Mouse (Mus musculus): ENCODE measurements around the gene Fopnl. TPM values are rescaled to one million over a fixed set of nuclear protein-coding genes. Genes with fewer than 3 reads are reported as not detected.

Gene Fopnl
- polyA plus RNA-seq, 1 experiment from 2014 or later: 150 TPM

DNA sequence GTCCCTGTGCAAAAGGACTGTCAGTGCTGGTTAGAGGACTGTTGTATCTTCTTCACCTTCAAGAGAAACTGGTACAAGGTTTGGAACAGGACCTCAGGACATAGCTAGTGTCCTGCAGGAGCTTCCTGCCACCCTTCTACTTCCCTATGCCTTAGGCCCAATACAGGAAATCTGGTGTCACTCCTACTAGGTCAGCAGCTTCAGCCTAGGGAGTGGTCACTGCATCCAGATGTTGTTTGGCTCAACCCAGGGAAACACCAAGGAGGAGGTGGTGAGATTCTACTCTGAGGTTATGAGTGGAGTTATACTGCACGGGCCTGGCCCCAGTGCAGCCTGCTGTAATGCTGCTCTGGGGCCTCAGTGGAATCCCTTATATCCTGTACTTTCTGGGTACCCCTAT, 41.3 kb upstream of the Fopnl start:
- Histone ChIP-seq H3K27ac (replicated peaks; ENCODE audit: low read depth, low read length) (no peak overlapping the region), H3K4me2 (ENCODE audit: low read depth, severe bottlenecking) (no peak overlapping the region), H3K4me3 (ENCODE audit: low read depth, low read length) (no peak overlapping the region), H3K9ac (ENCODE audit: low read length) (no peak overlapping the region), H3K9me3 (ENCODE audit: control insufficient read depth, low read length) (no peaks in the 10 kb centered on the region), H3K36me3 (ENCODE audit: control insufficient read depth, insufficient read depth, low read length) (no peaks in the 10 kb centered on the region), H3K27me3 (ENCODE audit: control insufficient read depth, insufficient read depth, low read length) (no peaks in the 10 kb centered on the region), H3K4me1 (ENCODE audit: control insufficient read depth, insufficient read depth, low read length) (no peaks in the 10 kb centered on the region)
- DNase-seq (ENCODE audit: low spot score) (no peak), ATAC-seq (ENCODE audit: insufficient number of reproducible peaks, low FRiP score, low TSS enrichment, low read depth) (no peak)
- 79% methylated on average over 1 of the region's 1 CpGs for WGBS

DNA sequence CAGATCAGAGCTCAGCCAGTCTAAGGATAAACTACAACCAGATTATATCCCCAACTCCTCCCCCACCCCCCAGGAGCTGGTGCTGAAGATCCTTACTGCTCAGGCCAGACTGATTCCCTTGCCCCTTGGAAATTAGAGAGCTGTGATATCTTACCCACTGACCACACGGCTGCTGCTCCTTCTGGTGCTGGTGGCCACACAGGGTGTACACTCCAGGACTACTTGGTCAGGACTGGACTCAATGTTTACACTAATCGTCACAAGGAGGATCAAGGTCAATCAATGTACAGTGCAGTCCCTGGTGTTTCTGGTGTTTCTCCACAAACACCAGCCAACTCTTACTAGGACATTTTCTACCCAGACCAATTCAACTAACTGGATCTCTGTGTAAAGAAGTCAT, 40.7 kb upstream of the Fopnl start:
- H3K36me3 ChIP-seq (ENCODE audit: control insufficient read depth, insufficient read depth, low read length): no peaks in the 10 kb centered on the region
- no peaks in the 10 kb centered on the region for H3K4me1 ChIP-seq (ENCODE audit: control insufficient read depth, insufficient read depth, low read length)
- no peak for ATAC-seq (ENCODE audit: insufficient number of reproducible peaks, low FRiP score, low TSS enrichment, low read depth)
- H3K9ac ChIP-seq (ENCODE audit: low read length): no peak overlapping the region
- H3K9me3 ChIP-seq (ENCODE audit: control insufficient read depth, low read length): no peaks in the 10 kb centered on the region
- DNase-seq (ENCODE audit: low spot score): no peak
- H3K4me2 ChIP-seq (ENCODE audit: low read depth, severe bottlenecking): no peak overlapping the region
- no peak overlapping the region for H3K4me3 ChIP-seq (ENCODE audit: low read depth, low read length)
- H3K27me3 ChIP-seq (ENCODE audit: control insufficient read depth, insufficient read depth, low read length): no peaks in the 10 kb centered on the region
- H3K27ac ChIP-seq (replicated peaks; ENCODE audit: low read depth, low read length): no peak overlapping the region
- WGBS: 77% methylated on average over 2 of the region's 2 CpGs

DNA sequence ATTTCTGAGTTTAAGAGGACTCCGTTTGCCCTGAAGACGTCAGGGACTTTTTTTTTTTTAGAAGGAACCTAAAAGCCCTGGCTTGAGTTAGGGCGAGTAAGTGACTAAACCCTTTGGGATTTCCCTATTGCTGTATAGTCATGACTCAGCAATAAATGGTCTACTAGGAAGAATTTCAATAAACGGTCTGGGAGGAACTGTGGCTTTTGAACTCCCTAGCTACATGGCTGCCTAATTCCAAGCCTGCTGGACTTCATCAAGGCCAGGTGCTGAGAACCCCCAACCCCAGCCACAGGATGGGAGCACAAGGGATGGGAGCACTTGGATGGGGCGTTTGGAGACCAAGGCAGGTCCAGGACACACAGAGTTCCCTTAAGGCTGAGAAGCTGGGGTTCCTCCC, 35.5 kb upstream of the Fopnl start:
- WGBS: 68% methylated on average over 5 of the region's 5 CpGs
- no peak for ATAC-seq (ENCODE audit: insufficient number of reproducible peaks, low FRiP score, low TSS enrichment, low read depth)
- no peaks in the 10 kb centered on the region for H3K27me3 ChIP-seq (ENCODE audit: control insufficient read depth, insufficient read depth, low read length)
- H3K4me2 ChIP-seq (ENCODE audit: low read depth, severe bottlenecking): no peak overlapping the region
- no peaks in the 10 kb centered on the region for H3K36me3 ChIP-seq (ENCODE audit: control insufficient read depth, insufficient read depth, low read length)
- H3K9me3 ChIP-seq (ENCODE audit: control insufficient read depth, low read length): no peaks in the 10 kb centered on the region
- no peak overlapping the region for H3K9ac ChIP-seq (ENCODE audit: low read length)
- no peaks in the 10 kb centered on the region for H3K4me1 ChIP-seq (ENCODE audit: control insufficient read depth, insufficient read depth, low read length)
- DNase-seq (ENCODE audit: low spot score): no peak
- H3K4me3 ChIP-seq (ENCODE audit: low read depth, low read length): no peak overlapping the region
- H3K27ac ChIP-seq (replicated peaks; ENCODE audit: low read depth, low read length): no peak overlapping the region

DNA sequence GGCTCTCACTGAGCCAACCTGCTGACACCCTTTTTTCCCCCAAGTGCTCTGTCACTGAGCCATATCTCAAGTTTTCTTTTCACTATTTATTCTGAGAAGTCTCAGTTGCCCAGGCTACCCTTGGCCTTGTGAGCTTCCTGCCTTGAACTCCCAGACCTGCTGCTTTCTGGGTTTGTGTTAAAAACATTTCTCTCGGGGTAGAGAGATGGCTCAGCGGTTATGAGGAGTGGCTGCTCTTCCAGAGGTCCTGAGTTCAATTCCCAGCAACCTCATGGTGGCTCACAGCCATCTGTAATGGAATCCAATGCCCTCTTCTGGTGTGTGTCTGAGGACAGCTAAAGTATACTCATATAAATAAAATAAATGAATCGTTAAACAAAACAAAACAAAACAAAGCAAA, 35.0 kb upstream of the Fopnl start:
- Histone ChIP-seq H3K4me1 (ENCODE audit: control insufficient read depth, insufficient read depth, low read length) (no peaks in the 10 kb centered on the region), H3K9ac (ENCODE audit: low read length) (no peak overlapping the region), H3K9me3 (ENCODE audit: control insufficient read depth, low read length) (no peaks in the 10 kb centered on the region), H3K36me3 (ENCODE audit: control insufficient read depth, insufficient read depth, low read length) (no peaks in the 10 kb centered on the region), H3K27me3 (ENCODE audit: control insufficient read depth, insufficient read depth, low read length) (no peaks in the 10 kb centered on the region), H3K4me2 (ENCODE audit: low read depth, severe bottlenecking) (no peak overlapping the region), H3K27ac (replicated peaks; ENCODE audit: low read depth, low read length) (no peak overlapping the region), H3K4me3 (ENCODE audit: low read depth, low read length) (no peak overlapping the region)
- ATAC-seq (ENCODE audit: insufficient number of reproducible peaks, low FRiP score, low TSS enrichment, low read depth) (no peak), DNase-seq (ENCODE audit: low spot score) (no peak)
- 88% methylated on average over 3 of the region's 3 CpGs for WGBS

DNA sequence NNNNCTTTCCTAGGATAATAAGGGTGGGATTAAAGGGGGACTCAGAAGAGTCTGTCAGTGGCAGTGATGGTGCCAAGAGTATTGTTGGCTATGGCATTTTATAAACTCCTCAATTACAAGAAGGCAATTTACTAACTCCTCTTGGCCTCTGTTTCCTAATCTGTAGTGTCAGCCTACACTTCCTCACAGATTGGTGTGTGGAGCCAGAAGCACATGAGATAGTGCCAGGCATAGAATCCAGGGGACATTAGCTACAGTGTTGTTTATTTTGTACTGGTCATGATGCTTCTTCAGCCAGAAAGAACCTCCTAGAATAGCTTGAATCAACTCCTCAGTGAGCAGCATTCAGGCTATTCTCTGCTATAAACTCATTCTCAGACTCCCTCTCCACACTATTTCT, 34.4 kb upstream of the Fopnl start:
- Histone ChIP-seq H3K27me3 (ENCODE audit: control insufficient read depth, insufficient read depth, low read length) (no peaks in the 10 kb centered on the region), H3K9me3 (ENCODE audit: control insufficient read depth, low read length) (no peaks in the 10 kb centered on the region), H3K36me3 (ENCODE audit: control insufficient read depth, insufficient read depth, low read length) (no peaks in the 10 kb centered on the region), H3K27ac (replicated peaks; ENCODE audit: low read depth, low read length) (no peak overlapping the region), H3K4me2 (ENCODE audit: low read depth, severe bottlenecking) (no peak overlapping the region), H3K4me1 (ENCODE audit: control insufficient read depth, insufficient read depth, low read length) (no peaks in the 10 kb centered on the region), H3K9ac (ENCODE audit: low read length) (no peak overlapping the region), H3K4me3 (ENCODE audit: low read depth, low read length) (no peak overlapping the region)
- no peak for DNase-seq (ENCODE audit: low spot score)
- no peak for ATAC-seq (ENCODE audit: insufficient number of reproducible peaks, low FRiP score, low TSS enrichment, low read depth)

DNA sequence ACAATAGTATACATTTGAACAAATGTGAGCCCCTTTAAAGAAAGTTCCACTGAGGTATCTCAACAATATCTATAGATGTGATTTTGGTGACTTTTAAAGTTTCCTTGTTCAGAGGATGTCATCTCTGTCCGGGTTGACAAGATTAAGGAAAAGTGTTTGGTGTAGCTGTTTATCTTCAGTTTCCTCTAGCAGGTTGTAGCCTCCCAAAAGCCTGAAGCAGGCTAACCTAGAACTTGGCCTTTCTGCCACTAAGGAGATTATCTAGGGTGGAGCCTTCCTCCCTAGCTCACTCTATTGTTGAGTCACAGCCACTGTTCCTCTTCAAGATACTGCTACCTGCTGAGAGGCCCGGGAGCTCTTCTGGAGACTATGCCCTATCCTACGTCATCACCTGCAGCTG, 27.8 kb upstream of the Fopnl start:
- WGBS: 73% methylated on average over 3 of the region's 3 CpGs
- Histone ChIP-seq H3K27ac (replicated peaks; ENCODE audit: low read depth, low read length) (no peak overlapping the region), H3K4me2 (ENCODE audit: low read depth, severe bottlenecking) (no peak overlapping the region), H3K9me3 (ENCODE audit: control insufficient read depth, low read length) (no peaks in the 10 kb centered on the region), H3K4me3 (ENCODE audit: low read depth, low read length) (no peak overlapping the region), H3K4me1 (ENCODE audit: control insufficient read depth, insufficient read depth, low read length) (no peaks in the 10 kb centered on the region), H3K9ac (ENCODE audit: low read length) (no peak overlapping the region), H3K27me3 (ENCODE audit: control insufficient read depth, insufficient read depth, low read length) (no peaks in the 10 kb centered on the region), H3K36me3 (ENCODE audit: control insufficient read depth, insufficient read depth, low read length) (no peaks in the 10 kb centered on the region)
- DNase-seq (ENCODE audit: low spot score): no peak
- no peak for ATAC-seq (ENCODE audit: insufficient number of reproducible peaks, low FRiP score, low TSS enrichment, low read depth)

DNA sequence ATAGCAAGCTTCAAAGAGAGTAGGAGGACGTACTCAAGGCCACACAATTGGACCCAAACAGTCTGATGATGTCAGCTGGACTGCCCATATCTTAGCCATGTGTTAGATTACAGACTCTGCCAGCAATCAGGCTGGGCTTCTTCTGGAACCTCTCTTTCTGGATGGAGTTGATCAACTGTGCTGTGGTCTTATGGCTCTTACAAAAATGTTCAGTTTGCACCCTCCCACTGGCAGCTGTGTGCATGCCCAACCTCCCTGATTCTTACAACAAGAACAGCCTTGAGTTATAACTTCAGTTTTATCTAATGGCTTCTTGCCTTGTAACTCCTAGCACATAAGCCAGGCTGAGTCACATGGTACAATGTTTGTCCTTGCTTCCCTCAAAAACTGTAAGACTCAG, 11.0 kb upstream of the Fopnl start:
- no peaks in the 10 kb centered on the region for H3K36me3 ChIP-seq (ENCODE audit: control insufficient read depth, insufficient read depth, low read length)
- no peak overlapping the region for H3K9ac ChIP-seq (ENCODE audit: low read length)
- WGBS: 53% methylated on average over 1 of the region's 1 CpGs
- no peaks in the 10 kb centered on the region for H3K4me1 ChIP-seq (ENCODE audit: control insufficient read depth, insufficient read depth, low read length)
- H3K4me3 ChIP-seq (ENCODE audit: low read depth, low read length): no peak overlapping the region
- H3K27ac ChIP-seq (replicated peaks; ENCODE audit: low read depth, low read length): no peak overlapping the region
- H3K9me3 ChIP-seq (ENCODE audit: control insufficient read depth, low read length): no peaks in the 10 kb centered on the region
- no peak overlapping the region for H3K4me2 ChIP-seq (ENCODE audit: low read depth, severe bottlenecking)
- H3K27me3 ChIP-seq (ENCODE audit: control insufficient read depth, insufficient read depth, low read length): no peaks in the 10 kb centered on the region
- ATAC-seq (ENCODE audit: insufficient number of reproducible peaks, low FRiP score, low TSS enrichment, low read depth): no peak
- DNase-seq (ENCODE audit: low spot score): no peak

DNA sequence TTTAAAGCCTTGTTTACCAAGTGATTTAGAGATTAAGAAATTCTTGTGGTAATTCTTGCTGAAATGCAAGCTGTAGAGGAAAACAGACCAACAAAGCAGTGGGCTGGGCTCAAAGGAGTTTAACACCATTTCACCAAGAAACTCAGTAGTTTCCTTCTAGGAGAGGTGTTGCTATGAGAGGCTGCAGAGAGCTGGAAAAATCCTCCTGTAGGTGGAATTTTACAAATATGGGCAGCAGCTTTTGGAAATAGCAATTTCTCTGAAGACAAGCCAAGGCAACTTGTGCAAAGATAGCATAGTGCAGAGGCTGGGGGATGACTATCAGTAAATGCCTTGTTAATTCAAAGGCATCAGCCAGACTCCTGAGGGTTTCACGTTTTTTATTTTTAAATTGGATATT, 3.3 kb upstream of the Fopnl start:
- WGBS: 52% methylated on average over 1 of the region's 1 CpGs
- Histone ChIP-seq H3K9ac (ENCODE audit: low read length) (no peak overlapping the region), H3K4me3 (ENCODE audit: low read depth, low read length) (no peak overlapping the region), H3K27me3 (ENCODE audit: control insufficient read depth, insufficient read depth, low read length) (no peaks in the 10 kb centered on the region), H3K27ac (replicated peaks; ENCODE audit: low read depth, low read length) (no peak overlapping the region), H3K4me1 (ENCODE audit: control insufficient read depth, insufficient read depth, low read length) (peaks cover 4% of the 10 kb centered on the region; the same call in 1 of the 2 replicates), H3K9me3 (ENCODE audit: control insufficient read depth, low read length) (no peaks in the 10 kb centered on the region), H3K36me3 (ENCODE audit: control insufficient read depth, insufficient read depth, low read length) (no peaks in the 10 kb centered on the region), H3K4me2 (ENCODE audit: low read depth, severe bottlenecking) (no peak overlapping the region)
- DNase-seq (ENCODE audit: low spot score) (no peak), ATAC-seq (ENCODE audit: insufficient number of reproducible peaks, low FRiP score, low TSS enrichment, low read depth) (no peak)

DNA sequence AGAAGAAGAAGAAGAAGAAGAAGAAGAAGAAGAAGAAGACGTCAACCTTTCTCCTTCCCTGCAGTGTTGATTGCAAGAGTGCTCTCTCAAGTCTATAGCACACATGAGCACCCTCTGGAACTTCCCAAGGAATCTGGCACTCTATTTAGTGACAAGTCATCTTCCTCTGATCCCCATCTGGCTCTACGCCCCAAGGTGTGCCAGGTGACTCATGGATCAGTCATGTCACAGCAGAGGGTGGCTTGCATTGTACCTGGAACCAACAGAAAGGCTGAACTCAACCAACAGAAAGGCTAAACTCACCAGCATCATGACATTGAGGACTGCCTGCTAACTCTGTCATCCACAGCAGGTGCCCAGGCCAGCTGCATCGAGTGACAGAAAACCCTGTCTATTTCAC, 2.5 kb upstream of the Fopnl start:
- ATAC-seq (ENCODE audit: insufficient number of reproducible peaks, low FRiP score, low TSS enrichment, low read depth) (no peak), DNase-seq (ENCODE audit: low spot score) (no peak)
- Histone ChIP-seq H3K9me3 (ENCODE audit: control insufficient read depth, low read length) (no peaks in the 10 kb centered on the region), H3K27ac (replicated peaks; ENCODE audit: low read depth, low read length) (no peak overlapping the region), H3K36me3 (ENCODE audit: control insufficient read depth, insufficient read depth, low read length) (no peaks in the 10 kb centered on the region), H3K4me1 (ENCODE audit: control insufficient read depth, insufficient read depth, low read length) (peaks cover 4% of the 10 kb centered on the region; the same call in 1 of the 2 replicates), H3K27me3 (ENCODE audit: control insufficient read depth, insufficient read depth, low read length) (no peaks in the 10 kb centered on the region), H3K9ac (ENCODE audit: low read length) (no peak overlapping the region), H3K4me2 (ENCODE audit: low read depth, severe bottlenecking) (no peak overlapping the region), H3K4me3 (ENCODE audit: low read depth, low read length) (no peak overlapping the region)
- 85% methylated on average over 3 of the region's 3 CpGs for WGBS

Data from limb, embryonic 11.5 days (tissue).